Mouse (Mus musculus) urinary bladder, adult 18-20 months (tissue): ENCODE data around the gene Arhgap10.
"Not testable (repeated sequence)": the region's sequence is repeated elsewhere in the genome, so short reads cannot be mapped to it uniquely, and the experiment has no call there.

Experiments used
- DNase-seq, 2 experiments: peaks; one replicate each; pipeline ENCODE4 v3.0.0; 2022; ENCODE audit warnings: low spot score in 2 of 2, mixed read lengths in 2 of 2

Gene Arhgap10

GRCm38 (mm10) chr8:77350121-77350777, 167.5 kb downstream of the Arhgap10 start:
- DNase-seq: no peak

DNA sequence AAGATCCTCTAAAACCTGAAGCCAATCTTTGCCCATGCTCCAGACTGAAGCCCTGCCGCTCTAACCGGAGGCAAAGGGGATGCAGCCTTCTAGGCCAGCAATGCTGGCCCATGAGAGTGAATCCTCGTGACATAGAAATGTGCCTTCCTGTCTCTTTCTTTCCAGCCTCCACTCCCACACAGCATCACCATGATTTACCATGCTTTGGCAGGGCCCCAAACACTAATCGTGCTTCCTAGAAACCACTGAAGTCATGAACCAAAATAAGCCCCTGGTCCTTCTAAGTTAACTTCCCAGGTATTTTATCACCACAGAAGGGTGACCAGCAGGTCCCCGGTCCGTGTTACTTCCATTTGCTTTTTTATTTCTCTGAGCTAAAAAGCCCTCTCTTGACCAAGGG, 173.8 kb downstream of the Arhgap10 start:
- no peak for DNase-seq

DNA sequence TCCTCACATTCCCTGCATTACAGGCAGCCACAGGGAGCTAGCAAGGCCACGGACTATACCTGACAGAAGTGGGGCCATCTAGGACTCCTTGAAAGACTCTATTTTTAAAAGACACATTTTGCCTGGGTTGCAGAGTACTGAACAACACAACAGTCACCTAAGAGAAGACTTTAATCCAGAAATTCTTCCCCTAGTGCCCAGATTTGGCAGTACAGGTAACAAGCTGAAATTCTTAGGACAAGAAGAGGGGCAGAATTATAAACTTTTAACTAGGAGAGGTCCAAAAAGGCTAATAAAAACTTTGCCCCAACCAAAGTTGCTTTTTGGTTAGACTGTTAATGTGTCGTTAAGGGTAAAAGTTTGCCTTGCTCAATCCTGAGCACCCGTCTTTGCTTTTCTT, 174.4 kb downstream of the Arhgap10 start:
- DNase-seq: no peak

- no peak for DNase-seq
Observed at GRCm38 (mm10) chr8:77342144-77342543, 175.6 kb downstream of the Arhgap10 start.

DNA sequence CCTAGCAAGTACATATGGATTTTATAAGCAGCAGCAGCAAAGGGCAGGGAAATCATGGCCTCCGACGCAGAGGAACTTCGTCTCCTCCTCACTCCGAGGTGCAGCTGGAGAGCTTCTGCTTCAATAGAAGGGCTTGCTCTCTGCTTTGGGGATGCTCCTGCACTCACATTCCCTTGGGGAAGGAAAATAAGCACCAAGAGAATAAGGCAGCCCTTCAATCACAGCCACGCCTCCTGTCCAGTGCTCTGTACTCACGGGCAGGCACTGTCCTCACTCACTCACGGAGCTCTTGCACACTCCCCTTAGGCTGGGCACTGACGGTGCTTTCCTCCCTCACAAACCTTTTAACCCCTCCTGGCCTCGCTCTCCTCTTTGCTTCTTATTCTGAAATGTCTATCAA, 176.4 kb downstream of the Arhgap10 start:
- DNase-seq: no peak

- no peak for DNase-seq
Observed at GRCm38 (mm10) chr8:77340046-77340747, 177.6 kb downstream of the Arhgap10 start.

DNA sequence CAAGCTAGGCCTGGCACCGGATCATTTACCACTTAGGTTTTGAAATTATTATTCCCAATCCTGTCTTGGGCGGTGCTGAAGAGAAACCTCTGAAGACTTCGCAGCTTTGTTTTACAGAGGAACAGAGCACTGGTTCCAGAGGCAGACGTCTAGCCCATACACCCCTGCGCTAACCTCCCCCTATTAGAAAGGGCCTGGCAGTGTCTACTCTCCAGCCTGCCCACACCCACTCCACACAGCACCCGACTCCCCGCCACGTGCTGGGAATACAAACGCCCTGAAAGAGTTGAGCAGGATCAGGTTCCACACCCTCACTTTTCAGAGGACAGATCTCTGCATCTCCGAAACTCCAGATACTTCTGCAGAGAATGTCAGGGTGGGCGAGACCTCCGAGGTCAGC, 180.5 kb downstream of the Arhgap10 start:
- DNase-seq: no peak

DNA sequence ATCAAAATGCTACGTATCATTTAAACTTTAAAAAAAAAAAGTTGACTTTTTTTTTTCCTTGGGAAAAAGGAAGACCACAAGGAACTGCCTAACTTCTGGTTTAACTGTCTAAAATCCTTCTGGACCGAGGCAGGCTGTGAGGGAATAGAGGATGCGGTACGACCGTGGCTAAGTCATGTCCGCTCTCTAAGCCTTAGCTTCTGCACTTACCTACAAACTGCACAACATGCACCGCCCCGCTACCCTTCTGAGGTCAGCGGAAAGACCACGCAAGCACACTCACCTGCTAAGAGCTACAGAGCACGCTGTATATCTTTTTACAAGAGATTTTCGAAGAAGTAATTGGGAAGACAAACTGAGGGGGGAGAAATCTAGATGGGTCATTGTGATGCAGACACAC, 186.6 kb downstream of the Arhgap10 start:
- no peak for DNase-seq

DNA sequence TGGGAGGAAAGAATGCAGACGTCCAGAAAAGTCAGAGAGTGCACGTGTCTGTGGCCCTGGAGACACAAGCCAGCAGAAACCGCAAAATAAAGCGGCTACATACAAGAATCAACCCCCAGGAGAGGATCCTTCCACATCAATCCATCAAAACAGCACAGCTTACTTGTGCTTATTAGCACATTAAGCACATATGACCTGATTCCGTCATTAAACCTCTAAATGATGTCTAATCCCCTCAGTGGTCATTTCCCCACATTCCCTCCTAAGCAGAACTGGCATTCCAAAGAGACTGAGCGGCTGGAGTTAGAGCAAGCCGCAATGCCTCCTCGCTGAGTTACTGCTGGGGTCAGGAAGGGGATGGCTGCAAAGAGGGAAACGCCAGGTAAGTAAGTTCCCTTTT, 187.4 kb downstream of the Arhgap10 start:
- DNase-seq: no peak

GRCm38 (mm10) chr8:77329783-77330182, 188.0 kb downstream of the Arhgap10 start:
- DNase-seq: no peak

DNA sequence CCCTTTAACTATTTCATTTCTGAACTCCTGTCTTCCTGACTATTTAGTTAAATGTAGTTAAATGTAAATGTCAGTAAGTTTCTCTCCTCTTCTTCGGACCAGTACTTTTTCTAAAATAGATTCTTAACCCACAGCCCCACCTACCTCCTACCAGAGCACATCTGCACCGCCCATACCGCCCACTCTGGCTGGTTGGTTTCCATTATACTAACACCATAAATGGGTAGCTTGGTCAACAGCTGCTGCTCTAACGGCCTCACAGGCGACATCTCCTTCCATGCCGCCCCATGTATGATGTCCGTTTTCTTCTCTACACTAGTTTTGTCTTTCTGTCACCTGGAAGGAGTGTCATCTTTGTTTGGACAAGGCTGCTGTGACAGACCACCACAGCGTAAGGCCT, 189.3 kb downstream of the Arhgap10 start:
- no peak for DNase-seq

- no peak for DNase-seq
Observed at GRCm38 (mm10) chr8:77327326-77327725, 190.4 kb downstream of the Arhgap10 start.

- not testable (repeated sequence) for DNase-seq
Observed at GRCm38 (mm10) chr8:77322727-77323126, 195.0 kb downstream of the Arhgap10 start.

GRCm38 (mm10) chr8:77321901-77322300, 195.9 kb downstream of the Arhgap10 start:
- no peak for DNase-seq

- no peak for DNase-seq
Observed at GRCm38 (mm10) chr8:77318590-77318989, 199.2 kb downstream of the Arhgap10 start.

DNA sequence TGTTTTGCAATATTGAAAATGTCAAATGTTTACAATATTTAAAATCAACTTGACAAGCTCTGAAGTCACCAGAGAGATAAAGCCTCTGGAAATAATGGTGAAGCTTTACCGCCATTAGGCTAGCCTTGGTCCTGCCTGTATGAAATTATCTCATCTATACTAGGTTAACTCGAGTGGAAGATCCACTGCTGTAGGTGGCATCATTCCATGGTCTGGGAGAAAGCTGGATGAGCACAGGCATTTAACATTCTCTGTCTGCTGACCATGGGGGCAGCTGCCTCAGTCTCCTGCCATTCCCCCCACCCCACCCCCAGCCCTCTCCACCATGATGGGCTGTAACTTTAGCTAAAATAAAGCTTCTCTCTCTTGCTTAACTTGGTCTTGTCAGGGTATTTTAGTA, 200.0 kb downstream of the Arhgap10 start:
- no peak for DNase-seq

DNA sequence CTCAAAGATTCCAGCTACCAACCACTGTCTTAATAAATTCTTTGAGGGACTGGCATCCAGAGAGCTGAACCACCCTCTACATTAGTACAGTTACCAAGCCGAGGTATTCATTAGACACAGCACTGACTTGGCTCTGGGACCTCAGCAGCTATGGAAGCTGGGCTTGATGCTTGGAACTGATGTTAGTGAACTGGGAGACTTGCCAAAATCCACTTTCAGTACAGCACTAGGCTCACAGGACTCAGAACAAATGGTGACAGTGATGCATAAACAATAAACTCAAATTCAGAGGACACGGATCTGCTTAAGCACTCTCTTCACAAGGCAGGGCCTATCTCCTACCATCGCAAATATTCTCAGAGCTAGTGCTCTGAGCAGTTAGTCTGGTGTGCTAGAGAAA, 204.8 kb downstream of the Arhgap10 start:
- no peak for DNase-seq

DNA sequence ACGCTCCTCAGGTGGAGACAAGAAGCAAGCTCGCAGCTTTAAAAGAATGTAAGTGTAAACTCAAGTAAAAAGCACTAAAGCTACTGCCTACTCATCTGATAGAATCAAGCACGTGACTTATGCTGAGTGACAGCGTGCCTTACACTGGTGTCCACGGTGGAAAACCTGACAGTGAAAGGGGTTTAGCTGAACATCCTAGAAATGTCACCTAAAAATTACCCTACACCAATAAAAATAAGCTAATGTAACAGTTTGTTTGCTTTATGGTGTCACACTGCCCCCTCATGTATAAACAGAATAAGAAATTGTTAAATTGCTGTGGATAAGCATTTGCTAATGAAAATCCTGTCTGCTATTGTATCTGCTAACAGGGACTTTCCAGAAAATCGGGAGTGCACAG, 206.0 kb downstream of the Arhgap10 start:
- no peak for DNase-seq

DNA sequence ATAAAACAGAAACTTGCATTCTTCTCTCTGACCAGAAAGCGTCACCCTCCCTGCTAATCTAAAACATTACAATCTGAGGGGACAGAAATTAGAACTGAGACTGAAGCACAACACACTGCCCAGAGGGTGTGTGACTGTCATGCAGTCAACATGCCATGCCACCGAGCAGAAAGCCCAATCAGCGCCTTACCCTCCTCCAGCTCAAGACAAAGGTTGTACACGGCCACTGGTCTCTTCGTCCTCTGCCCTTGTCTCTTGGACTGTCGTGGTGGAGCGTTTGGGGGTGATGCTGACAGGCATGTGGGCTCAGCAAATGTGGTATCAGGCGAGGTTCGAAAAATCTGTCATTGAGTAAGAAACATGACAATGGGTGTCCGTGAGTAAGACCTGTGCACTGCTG, 207.2 kb downstream of the Arhgap10 start:
- DNase-seq: no peak

- no peak for DNase-seq
Observed at GRCm38 (mm10) chr8:77310026-77310425, 207.7 kb downstream of the Arhgap10 start.

DNA sequence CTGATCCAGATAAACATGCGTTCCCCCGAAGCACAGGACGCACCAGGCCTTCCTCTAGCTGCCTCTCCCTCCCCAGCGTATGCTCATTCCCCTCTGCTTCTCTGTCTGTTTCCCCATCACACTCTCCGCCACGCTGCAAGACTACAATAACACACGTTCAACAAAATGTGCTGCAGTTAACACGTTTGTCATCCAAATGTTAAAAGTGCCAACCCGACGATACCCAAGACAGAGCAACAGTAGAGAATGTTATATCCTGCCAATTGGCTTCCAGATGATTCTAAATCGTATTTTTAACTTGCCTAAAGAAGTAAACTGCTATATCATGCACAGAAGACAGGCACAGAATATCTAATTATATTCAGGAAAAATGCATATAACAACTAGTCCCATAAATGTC, 223.2 kb downstream of the Arhgap10 start:
- DNase-seq: no peak

- no peak for DNase-seq
Observed at GRCm38 (mm10) chr8:77292649-77293048, 225.1 kb downstream of the Arhgap10 start.

DNA sequence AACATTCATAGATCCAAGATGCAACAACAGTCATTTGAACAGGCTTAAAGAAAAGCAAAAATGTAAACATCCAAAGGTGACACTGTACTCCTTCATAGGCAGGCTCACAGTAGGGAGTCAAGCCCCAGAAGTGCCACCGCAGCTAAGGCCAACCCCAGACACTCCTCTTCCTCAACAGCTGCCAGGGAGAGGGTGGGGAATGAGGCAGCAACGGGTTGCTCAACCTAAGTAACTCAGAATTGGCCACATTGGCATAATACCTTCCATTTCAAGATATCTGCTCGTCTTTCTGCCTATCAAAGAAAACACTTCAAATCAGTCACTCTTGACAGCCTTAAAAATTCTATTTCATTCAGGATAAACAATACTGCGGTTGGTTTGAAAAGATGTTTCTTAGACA, 225.6 kb downstream of the Arhgap10 start:
- no peak for DNase-seq

DNA sequence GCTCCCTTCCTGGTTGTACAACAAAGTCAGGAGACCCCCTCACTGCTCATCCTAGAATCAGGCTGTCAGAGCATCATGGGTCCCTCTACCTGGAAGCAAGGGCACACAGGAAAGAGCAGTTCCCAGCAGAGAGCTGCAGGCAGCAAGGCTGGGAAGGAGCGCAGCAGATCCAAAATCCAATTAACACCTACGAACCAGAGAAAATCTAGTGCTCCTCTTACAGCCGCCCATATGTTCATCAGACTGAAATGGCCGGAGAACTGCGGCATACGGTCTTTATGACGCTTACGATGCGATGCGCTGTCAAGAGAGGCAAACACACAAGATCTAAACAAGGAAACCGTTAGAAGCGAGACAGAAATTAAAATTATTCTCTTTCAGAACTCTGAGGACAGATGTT, 229.3 kb downstream of the Arhgap10 start:
- DNase-seq: no peak
